Mouse (Mus musculus): ENCODE data around the gene Papolb. TPM values are rescaled to one million over a fixed set of nuclear protein-coding genes. Genes with fewer than 3 reads are reported as not detected.

The Papolb gene
- total RNA-seq, 2 experiments from 2014 or later: 0.21 to 0.27 TPM

DNA sequence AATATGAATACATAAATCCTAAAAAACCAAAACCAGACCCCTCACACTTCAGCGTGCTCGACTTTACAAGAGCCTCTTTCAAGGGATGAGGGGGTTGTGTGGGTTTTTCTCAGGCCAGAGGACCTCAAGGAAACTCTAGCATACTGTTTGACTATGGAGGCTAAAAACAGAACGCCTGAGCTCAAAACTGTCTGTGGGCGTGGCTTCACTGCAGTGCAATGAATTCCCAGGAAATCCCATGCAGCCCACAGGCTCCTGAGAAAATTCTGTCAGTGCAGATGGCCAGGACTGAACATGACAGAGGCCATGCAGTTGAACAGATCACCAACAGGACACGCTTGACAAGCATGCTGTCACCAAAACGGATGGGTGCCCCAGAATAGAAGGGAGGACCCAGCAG is 10.9 kb downstream of the Papolb start:
- DNase-seq: no peak

DNA sequence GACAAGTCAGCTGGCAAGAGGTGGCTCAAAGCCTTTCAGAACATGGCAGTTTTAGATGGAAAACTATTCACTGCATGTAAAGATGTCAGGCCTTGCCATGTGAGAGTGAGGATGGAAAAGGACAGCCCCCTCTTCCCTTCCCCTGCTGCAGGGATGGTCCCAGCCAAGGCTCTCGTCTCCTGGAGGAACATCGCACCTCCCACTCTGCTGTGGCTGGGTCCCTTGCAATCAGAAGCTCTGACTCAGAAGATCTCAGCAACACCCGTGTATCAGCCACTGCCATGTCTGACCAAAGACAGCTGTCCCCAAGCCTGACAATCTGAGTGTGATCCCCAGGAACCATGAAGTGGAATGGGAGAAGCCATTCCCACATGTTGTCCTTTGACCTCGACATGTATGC is 17.8 kb downstream of the Papolb start:
- DNase-seq: no peak

DNA sequence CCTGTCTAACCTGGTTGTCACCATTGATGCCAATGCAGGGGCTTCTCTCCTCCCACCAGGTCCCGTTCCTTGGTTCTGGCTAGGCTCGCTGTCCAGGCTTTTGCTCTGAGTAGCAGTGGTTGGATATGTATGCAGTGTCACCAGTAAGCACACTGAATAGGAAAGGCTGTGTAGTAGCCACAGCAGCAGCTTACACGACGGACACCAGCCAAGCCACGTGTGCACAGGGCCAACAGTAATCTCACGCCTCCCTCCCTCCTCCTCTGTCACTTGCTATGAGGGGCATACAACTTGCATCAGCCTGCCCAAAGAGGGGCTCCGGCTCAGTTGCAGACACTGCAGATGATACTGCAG is 19.8 kb downstream of the Papolb start:
- no peak for DNase-seq

DNA sequence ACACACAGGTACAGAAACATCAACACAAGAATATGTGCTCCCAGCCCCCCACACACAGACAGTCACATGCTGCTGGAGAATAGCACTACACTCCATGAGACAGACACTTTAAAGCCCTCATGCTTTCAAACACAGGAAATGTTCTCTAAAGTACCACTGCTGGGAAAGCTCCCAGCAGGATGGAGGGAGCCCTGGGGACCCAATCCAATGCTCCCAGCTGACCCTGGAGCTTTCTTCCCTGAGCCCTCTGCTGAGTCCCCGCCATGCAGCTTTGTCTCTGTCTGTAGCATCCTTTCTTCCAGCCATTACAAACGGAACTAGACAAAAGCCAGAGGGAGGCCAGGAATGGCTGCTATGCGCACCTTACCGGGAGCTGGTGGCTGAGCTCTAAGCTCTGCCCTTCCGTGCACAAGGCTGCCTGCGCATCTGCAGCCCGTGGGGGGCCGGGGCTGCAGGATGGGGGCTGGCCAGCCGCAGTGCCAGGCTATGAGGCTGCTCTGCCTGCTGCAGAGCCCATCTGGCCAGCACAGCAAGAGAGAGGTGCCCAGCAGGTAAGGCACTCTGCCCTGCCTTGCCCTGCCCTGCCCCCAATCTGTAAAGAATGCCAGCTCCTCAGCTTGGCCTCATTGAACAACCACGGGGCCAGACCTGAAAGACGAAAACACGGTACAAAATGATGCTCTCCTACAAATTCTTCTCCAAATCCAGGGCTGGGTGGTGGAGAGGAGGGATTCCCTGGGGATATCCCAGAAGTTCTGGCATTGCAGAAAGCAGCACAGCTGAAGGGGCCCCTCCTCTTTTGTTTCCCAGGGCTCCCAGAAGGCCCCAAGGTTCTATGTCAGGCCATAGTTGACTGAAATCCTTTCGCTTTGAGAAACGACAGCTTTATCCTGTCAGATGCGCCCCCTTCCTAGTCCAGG is 20.5 kb downstream of the Papolb start:
- DNase-seq: no peak

DNA sequence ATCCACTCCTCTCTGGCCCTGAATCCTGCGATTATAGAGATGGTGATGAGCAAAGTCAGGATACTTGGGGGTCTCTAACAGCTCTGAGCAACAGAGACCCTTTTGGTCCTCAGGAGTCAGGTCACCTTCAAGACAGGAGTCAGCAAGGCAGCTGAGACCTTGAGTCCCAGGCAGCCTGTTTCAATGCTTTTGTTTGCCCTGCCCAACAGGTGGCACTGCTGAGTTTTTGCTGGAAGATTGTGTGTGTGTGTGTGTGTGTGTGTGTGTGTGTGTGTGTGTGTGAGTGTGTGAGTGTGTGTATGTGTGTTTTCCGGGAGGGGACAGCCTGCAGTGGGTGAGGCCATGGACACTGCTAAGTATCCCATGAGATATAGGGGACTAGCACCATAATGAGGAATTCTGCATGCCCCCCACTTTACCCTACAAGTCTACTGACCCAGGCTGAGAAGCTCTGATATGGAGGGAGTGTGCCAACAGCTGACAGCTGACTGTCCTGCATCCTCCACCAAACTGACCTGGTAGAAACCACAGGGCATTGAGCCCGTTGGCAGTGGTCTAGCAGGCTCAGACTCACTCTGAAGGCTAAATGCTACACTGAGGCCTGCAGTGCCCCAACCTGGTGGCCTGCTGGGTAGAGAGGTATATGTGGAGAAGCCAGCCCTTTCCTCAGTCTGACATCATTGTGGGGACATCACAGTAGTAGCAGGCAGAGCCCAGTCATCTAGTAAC is 24.0 kb downstream of the Papolb start:
- DNase-seq: peak; percentile 35

DNA sequence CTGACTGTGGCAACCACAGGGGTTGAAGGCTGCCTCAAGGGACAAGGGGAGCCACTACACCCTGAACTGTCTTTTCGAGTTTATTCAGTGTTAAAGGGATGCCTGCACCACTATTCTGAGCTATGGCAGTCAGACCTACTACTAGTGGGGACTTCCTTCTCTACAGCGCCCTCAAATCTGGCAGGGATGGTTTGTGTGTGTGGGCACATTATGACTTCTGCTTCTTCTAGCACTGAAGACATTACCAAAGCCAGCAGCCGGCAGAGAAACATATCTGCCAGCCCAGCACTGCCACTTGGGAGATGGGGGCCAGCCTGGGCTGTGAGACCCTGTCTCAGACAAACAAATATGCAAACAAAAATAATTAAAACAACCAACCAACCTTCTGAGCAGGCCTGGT is 25.7 kb downstream of the Papolb start:
- no peak for DNase-seq

DNA sequence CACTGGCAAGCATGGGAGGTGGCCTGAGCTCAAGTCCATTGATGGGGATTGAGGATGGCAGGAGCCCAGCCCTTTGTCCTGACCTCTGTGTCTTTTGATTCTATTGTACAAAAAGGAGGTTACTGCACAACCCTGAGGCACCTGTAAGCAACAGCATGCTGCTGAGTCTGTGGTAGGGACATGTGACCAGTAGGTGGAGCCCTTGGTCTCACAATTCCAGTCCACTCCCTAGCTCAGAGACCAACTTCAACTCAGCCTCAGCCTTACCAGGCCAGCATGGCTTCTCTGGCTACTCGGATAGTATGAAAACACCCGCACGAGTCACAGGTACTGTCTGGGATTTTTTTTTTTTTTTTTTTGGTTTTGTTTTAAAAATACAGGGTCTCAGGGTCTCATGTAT is 27.5 kb downstream of the Papolb start:
- DNase-seq: peak; percentile 85

DNA sequence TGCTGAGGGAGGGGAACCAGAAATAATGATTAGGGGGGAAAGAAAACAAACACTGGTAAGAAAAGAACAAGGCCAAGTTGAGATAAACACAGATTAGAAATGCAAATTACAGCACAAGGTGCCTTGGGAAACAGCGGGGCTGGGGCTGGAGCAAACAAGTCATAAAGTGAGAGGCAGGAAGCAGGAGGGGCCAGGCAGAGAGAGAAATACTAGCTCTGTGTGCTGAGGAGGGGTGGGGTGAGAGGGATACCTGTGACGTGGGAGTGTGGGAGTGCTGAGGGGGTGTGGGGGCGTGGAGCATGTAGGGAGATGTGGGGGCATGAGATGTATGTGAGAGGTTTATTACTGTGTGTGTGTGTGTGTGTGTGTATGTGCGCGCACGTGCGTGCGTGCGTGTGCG is 29.0 kb downstream of the Papolb start:
- DNase-seq: no peak

DNA sequence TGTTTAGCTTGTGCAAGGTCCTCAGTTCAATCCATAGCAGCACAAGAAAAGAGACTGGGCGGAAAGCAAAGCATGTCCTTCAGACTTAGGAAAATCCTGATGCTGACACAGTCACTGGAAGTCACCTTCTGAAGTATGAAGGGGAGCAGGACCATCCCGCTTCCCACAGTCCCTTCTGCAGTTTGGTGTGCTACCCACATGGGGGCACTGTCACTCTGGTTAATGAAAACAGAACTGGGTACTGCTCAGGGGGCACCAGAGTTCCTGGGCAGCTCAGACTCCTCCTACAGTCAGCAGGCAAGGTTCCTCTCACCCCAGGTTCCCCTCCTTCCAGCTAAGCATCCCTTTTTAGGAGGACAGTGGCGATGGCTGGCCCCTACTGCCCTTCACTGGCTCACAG is 30.9 kb downstream of the Papolb start:
- DNase-seq: peak; percentile 54

DNA sequence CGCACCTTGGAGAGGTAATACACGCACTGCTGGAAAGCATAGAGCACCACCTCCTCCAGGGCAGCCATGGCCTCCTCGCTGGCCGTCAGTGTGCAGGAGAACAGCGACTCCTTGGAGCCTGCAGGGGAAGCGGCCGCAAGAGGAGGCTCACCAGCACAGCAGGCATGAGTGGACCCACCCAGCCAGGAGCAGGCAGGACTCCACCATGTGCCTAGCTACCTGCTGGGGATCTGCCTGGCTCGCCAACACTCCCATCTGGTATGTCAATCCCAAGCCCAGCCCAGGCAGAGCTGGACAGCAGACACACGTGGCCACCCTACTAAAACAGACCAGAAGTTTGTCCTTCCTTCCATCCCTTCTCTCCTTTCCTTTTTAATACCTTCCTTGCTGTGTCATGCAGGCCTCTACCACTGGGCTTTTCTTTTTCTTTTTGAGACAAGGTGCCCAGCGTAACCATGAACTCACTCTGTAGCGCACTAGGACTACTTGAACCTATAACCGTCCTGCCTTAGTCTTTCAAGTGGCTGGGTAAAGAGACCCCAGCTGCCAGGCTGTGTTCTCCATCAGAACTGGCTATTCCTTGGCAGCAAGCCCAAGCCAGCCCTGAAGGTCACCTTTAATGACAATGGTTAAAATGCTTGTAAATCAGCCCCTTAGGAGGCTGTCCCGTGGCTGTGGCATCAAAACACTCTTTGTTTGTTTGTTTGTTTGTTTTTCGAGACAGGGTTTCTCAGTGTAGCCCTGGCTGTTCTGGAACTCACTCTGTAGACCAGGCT is 34.4 kb downstream of the Papolb start:
- DNase-seq: peak; percentile 53

DNA sequence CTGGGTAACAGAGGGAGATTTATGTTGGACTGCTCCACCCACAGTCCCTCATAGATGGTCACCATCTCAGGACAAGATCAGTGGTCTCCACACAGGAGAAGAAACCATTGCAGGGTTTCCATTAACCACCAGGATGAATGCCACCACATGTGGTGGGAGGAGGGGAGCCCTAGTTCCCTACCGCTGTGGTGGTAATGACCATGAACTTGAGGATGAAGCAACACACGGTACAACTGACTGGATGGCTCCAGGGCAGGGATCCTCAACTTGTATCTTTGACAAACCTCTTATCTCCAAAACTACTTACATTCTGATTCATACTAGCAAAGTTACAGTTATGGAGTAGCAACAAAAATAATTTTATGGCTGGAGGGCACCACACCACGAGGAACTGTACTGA is 36.6 kb downstream of the Papolb start:
- no peak for DNase-seq

DNA sequence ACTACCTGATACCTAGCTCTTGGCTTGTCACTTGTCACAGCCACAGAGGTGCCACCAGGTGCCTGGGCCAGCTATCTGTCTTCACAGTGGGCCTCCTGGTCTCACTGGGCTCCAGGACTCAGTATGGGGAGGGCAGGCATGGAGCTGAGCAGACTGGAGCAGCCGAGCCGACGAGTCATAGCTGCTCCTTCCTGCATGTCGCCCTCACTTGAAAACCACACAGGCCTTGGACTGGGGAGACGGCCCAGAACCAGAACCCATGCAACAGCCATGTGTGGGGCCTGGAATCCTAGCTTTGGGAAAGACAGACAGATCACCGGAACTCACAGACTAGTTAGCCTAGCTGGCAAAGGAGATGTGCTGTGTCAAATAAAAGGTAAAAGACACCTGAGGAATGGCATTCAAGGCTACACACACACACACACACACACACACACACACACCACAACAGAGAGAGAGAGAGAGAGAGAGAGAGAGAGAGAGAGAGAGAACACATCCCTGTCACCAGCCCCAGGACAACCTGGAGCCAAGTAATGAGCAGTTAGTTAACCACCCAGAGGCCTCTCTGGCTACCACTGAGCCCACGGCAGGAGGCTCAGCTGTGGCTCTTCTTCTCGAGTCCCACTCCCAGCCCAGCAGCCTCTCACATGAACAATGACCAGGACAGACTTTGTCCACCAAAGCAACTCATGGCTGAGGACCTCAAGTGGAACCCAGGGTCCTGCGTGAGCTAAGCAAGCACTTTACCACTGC is 39.7 kb downstream of the Papolb start:
- DNase-seq: no peak

DNA sequence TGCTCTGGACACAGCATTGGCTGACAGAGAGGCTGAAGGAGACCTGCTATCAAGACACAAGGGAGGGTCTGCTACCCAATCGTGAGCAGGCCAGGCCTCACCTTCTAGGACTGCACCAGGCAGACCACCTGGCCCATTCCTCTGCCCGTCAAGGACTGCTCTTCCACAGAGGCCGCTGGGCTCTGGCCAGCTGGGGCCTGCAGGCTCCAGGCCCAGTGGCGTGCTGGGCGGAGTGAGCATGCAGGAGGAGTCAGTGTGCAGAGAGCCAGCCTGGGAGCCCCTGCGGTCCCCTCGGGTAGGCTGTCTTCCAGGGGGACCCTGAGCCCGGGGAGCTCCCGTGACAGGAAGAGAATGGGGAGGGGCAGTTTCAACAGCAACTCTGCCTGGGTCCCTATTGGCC is 43.2 kb downstream of the Papolb start:
- DNase-seq: no peak

DNA sequence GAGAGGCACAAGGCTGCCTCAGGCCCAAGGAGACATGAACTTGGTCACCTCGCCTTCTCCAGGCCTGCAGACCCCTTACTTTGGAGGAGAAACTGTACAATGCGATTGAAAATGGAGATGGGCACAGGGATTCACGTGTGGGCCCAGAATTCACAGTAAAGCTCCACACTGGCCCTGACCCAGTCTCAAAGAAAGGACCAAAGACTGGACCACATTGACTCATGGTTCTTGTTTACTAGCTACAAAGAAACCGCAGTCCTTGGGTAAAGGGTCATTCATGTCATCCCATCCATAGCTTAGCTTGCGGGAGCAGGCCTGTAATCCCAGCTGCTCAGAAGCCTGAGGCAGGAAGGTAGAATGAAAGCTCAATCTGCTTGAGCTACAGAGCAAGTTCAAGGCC is 46.3 kb downstream of the Papolb start:
- no peak for DNase-seq

DNA sequence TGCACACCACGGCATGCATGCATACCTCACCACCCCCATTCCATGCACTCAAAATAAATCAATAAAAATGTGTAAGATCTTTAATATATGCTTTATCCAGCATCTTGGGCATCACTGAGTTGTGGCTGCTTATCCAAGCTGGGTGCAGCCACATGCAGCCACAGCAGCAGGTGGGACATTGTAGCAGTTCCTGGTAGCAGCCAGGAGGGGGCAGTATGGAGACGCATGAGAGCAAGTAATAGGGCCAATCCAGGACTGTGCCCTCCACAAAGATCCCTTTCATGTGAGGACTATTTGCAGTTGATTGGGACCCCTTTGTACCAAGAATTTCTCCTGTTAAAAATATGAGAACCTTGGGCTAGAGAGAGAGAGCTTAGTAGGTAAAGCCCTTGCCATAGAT is 47.4 kb downstream of the Papolb start:
- no peak for DNase-seq

DNA sequence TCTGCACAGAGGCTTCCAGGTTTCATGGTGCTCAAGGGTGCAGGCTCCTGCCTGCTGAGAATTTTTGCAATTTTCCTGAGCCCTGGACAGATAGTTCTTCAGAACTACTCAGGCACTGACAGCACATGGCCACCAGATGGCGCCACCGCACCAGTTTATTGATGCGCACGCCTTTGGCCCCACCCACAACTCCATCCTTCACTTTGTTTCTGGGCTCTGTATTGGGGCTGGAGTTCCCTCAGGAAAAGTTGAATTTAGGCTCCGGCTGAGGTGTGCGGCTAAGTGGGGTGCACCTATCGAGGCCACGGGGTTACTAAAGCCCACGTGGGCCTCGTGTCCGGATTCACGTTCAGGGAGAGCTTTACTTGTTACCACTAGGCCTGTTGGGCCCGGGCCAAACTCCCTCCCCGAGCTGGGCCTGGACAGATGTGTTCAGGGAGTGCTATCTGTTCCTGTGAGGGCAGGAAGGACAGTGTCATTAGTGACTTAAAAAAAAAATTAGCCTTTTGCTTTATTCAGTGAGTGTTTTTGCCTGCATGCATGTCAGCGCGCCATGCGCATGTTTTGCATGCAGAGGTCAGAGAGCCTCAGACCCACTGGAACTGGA is 50.9 kb downstream of the Papolb start:
- DNase-seq: peak; percentile 91

DNA sequence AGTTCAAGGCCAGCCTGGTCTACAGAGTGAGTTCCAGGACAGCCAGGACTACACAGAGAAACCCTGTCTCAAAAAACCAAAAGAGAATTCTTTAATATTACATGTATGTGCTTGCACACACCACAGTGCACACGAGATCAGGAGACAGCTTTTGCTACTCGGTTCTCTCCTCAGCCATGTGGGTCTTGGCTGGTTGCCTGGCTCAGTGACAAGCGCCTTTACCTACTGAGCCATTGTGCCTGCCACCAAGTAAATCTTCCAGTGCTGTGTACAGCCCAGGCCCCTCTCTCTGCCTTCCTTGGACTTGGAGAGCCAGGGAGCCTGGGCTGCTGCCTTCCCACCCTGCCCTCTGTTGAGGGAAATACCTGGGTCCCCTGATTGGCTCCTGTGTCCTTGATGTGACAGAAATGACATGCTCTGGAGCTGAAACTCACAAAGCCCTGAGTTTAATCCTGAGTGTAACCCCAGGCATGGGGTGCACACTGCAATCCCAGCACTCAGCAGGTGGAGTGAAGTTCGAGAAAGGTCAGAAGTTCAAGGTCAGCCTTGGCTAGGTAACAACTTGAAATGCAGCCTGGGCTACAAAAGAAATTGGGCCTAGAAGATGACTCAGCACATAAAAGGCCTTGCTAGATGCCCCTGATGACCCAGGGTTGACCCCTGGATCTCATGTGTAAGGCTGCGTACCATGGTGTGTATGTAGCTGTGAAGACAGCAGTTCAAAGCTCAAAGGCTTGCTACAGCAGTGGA is 51.8 kb downstream of the Papolb start:
- peak; percentile 42 for DNase-seq

DNA sequence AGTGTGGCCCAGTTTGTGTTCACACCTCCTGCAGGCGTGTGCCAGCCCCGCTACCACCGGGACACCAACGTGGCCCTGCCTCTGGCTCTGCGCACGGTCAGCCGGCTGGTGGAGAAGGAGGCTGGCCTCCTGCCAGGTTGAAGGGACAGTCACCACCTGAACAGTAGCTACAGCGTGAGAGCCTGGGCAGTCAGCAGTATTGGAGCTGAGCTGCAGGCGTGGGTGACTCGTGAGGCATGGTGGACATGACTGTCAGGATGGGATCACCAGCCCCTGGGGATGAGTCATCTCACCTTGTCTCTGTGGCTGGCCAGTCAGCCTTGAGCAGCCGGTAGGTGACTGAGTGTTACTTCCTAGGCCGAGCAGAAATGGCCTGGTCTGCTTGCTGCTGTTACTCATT is 52.5 kb downstream of the Papolb start:
- DNase-seq: peak; percentile 73
